Mouse (Mus musculus) gastrocnemius, postnatal 36 days (tissue): ENCODE data around the gene Birc7. TPM values are rescaled to one million over a fixed set of nuclear protein-coding genes. Genes with fewer than 3 reads are reported as not detected.

Experiments used
- DNase-seq, 2 experiments: peaks; one replicate each; pipeline ENCODE4 v3.0.0; 2022
- intact Hi-C: fragments of 180-260 bp; cut with DNase I; formaldehyde crosslinking; loops from one replicate; pipeline ENCODE4 v1.15.1; 2025
- total RNA-seq, 2 experiments: library from RNA; stranded (reverse); gene quantifications; 2 replicates each; pipeline ENCODE4 v1.2.3; 2021

Birc7 gene
- total RNA-seq, 2 experiments from 2014 or later: not detected

GRCm38 (mm10) chr2:180904435-180905208 is 24.2 kb upstream of the Birc7 start:
- DNase-seq: no peak
- intact Hi-C loops: no loop called here

DNA sequence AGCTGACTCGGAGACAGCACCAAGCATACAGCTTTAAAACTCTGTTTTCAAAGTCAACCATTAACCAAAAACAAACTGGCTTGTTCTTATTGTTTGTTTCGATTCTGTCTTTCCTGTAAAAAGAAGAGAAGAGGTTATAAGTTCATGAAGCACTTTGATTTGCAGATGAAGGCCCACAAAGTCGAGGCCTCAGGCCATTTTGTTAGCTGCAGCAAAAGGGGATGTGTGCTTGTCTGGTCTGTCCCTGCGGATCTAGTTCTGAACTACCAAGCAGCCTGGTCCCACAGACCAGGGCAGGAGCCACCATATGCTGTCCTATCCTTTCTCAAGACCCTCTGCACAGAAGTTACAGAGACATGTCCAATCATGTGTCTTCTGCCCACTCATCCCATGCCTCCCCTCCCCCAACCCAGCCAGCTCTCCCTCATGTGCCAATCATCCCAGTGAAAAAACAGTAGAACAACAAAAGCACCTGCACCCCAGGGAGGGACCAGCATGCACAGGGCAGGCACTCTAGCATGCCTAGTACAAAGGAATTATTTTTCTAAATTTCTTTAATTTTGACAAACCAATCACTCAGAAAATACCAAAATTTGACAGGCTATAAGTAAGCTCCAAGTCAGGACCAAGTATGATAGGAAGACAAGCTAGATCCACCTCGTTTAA is 23.1 kb upstream of the Birc7 start:
- no peak for DNase-seq
- intact Hi-C loops: no loop called here

- no peak for DNase-seq
- intact Hi-C loops: loop anchor here (10.0 kb wide), 1 partner anchor 236 kb away; no protein-coding TSS in a partner anchor
These were observed 17.9 kb upstream of the Birc7 start for GRCm38 (mm10) chr2:180910928-180911327.

GRCm38 (mm10) chr2:180915886-180916433 is 12.9 kb upstream of the Birc7 start:
- intact Hi-C loops: loop anchor here (10.0 kb wide), 1 partner anchor 241 kb away; no protein-coding TSS in a partner anchor
- DNase-seq: no peak

DNA sequence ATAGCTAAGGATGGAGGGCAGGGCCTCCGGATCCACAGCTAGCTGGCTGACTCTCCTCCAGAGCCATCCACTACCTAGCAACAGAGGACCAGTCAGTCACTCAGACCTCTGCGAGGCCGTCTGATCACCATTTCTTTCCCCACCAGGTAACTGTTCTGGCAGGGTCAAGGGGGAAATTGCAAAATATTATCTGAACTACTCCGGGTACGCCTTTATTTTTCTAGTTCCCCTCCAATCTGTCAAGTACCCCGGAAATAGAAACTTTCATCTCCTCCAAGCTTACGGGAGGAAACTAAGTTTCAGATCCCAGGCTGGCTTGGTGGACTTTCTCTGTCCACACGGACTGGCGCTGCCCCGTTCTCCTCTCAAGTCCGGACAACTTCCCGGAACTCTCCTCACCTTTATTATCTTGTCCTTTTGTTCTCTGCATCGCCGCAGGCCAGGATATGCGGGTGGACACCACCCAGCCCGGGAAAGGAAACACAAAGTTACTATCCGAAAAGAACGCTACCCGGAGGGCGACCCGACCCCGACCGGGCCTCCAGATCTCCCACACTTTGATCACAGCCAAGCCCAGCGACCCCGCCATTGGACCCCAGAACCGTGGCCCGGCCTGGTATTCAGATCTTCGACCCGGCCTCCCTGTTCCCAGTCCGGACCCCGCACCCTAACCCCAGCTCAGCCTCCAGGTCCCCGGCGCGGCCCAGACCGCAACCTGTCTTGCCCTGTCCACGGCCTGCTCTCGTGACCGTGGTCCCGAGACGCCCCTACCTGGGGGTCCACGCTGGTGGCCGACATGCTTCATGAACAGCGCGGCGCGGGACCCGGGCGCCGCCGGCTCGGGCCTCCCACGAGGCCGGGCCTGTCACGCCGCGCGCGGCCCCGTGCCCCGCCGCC is 8.7 kb upstream of the Birc7 start:
- peak in 1 of 2 experiments; percentile 12 for DNase-seq
- intact Hi-C loops: loop anchor here (5.0 to 10.0 kb wide), 2 partner anchors 142 to 245 kb away; no protein-coding TSS in a partner anchor

DNA sequence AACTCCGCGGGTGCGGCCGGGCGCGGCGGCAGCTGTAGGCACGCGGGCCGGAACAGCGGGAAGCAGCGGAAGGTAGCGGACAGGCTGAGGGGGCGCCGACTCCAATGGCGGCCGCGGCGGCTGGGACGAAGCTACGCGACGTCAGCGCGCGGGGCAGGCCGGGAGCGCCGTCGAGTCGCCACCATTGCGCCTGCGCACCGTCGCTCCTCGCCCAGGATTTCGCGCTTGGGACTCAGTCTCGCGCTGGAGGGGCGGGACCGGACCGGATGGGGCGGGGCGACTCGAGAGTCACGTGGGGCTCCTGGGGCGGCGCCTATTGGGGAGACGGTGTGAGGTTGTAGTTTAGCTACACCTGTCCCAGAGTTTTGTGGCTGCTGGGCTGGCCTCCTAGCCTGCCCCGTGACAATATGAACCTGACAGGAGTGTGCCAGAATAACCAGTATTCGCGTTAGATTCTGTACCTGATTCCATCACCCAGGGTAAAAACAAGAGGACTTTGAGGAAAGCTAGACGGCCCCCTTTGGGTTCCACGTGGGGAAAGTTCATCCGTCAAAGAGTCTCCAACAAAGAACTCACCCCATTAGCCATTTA is 7.9 kb upstream of the Birc7 start, which contains the start of gene Ythdf1:
Ythdf1 (minus strand) TSS at position 140 of the 591 bp plus-strand sequence.
- intact Hi-C loops: loop anchor here (5.0 kb wide), 1 partner anchor 141 kb away; no protein-coding TSS in a partner anchor
- DNase-seq: peak; percentile 96 to 98

DNA sequence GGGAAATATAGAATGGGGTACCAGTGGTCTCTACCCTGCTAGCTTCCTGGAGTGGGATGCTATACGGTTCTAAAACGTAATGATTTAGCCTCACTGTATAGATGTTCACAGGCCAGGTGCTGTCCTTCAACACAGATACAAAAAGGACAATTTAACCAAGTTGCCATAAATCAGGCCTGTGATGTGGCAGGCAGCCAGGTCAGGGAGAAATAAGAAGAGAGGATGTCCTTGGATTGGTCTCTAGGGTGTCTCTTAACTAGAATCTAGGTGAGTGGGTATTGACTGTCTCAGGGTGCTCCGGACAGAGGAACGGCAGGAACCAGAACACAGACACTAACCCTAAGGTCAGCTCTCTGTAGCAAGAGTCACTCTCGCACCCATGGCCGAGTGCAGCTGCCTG is 6.1 kb upstream of the Birc7 start:
- DNase-seq: no peak
- intact Hi-C loops: loop anchor here (5.0 kb wide), 1 partner anchor 140 kb away; no protein-coding TSS in a partner anchor

- DNase-seq: peak; percentile 41 to 66
These were observed 3.6 kb upstream of the Birc7 start for GRCm38 (mm10) chr2:180925176-180925575.

DNA sequence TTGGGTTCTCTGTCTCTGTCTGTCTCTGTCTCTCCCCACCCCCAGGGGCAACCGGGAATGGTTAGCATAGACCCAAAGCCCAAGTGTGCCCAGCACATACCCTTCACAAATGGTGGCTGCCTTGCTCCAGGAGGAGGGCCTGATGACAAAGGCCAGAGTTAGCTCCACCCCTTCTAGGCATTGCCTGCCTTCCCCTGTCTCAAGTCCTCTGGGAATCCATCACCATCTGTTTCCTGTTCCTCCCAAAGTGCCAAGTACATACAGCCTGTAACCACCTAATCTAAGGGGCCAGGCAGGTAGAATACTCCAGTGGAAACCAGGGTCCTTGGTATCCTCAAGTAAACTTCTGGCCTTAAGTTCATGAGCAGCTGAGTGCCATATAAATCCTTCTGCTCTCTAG is 3.6 kb downstream of the Birc7 start:
- DNase-seq: no peak
- intact Hi-C loops: no loop called here

More at GRCm38 (mm10) chr2:180925176-180925575, 3.6 kb upstream of the Birc7 start:
- intact Hi-C loops: no loop called here

DNA sequence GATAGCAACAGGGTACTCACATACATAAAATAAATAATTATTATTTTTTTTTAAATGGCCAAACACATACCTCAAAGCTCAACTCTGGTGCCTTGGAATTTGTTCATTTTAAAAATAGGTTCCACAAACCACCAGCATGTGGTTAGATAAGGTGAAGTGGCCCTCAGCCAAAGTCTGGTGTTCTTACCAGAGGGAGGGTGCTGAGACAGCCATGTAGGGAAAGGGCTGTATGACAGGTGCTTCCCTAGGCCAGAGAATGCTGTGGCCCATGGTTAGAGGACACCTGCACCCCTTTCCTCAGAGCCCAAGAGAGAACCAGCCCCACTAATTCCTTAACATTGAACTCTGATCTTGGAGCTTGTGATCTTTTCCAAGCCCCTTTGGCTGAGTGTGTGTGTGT is 11.4 kb downstream of the Birc7 start:
- intact Hi-C loops: no loop called here
- DNase-seq: no peak

DNA sequence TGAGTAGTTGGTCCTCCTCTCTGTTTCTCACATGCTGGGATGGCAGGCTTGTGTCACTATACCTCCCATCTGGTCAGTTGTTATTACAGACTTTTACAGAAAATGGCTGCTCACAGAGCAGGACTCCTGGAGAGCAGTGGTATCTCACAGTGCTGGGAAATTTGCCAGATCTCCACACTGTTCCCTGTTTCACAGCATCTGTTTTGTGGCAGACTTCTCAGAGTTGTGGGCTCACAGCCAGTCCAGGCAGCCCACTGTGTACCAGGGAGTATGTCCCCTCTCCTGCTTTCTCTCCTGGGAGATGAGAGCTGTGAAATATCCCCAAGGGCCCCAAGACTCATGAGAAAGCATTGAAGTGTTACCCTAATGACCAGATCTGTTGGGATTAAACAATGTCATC is 13.0 kb downstream of the Birc7 start:
- DNase-seq: no peak
- intact Hi-C loops: no loop called here

DNA sequence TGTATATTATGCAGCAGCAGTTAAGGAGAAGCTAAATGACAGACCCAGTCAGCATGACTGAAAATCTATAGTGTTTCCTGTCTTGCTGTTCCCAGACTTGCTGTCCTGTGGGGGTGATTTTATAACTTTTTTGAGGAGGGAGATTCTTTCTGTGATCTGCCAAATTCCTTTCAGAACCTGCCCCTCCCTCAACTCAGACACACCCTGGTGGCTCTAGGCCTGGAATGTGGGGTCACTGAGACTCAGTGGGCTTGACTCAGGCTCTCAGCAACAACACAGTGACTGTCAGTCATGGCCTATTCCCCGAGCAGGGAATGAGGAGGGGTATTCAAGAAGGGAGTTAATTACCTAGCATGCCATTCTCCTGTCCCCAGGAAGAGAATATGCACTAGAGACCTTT is 21.1 kb downstream of the Birc7 start:
- no peak for DNase-seq
- intact Hi-C loops: no loop called here

GRCm38 (mm10) chr2:180952731-180953171 is 23.9 kb downstream of the Birc7 start:
- DNase-seq: no peak
- intact Hi-C loops: loop anchor here (1.0 kb wide), 1 partner anchor 21 kb away; no protein-coding TSS in a partner anchor

GRCm38 (mm10) chr2:180953638-180954037 is 24.8 kb downstream of the Birc7 start:
- intact Hi-C loops: loop anchor here (1.0 kb wide), 1 partner anchor 22 kb away; no protein-coding TSS in a partner anchor
- DNase-seq: no peak

- intact Hi-C loops: no loop called here
- DNase-seq: peak in 1 of 2 experiments; percentile 19
These were observed 25.5 kb downstream of the Birc7 start, which contains the start of gene Nkain4 for GRCm38 (mm10) chr2:180954061-180955047. Gene Nkain4, minus strand, starts transcription at chr2:180954699.

- no peak for DNase-seq
- intact Hi-C loops: loop anchor here (10.0 kb wide), 1 partner anchor 155 kb away; no protein-coding TSS in a partner anchor
These were observed 30.8 kb downstream of the Birc7 start for GRCm38 (mm10) chr2:180959605-180960004.

GRCm38 (mm10) chr2:180960187-180960586 is 31.4 kb downstream of the Birc7 start:
- no peak for DNase-seq
- intact Hi-C loops: loop anchor here (10.0 kb wide), 1 partner anchor 155 kb away; no protein-coding TSS in a partner anchor
